Mouse (Mus musculus) small intestine, adult 2 months (tissue): ENCODE measurements at regions not wholly inside any gene's neighbourhood (a gene's known extent, or its start where the extent isn't known, plus 50 kb on each side); places are given as distances from the start of the nearest gene placed in this dataset.

ENCODE experiments used
- H3K27ac ChIP-seq: fragments of 200-500 bp; 2 replicates; pipeline ENCODE4 v1.5.1; 2012; ENCODE audit warnings: low read depth, low read length, control low read depth, inconsistent platforms; ENCODE audit not compliant: insufficient read depth
- H3K27me3 ChIP-seq: fragments of 200-500 bp; 2 replicates; pipeline ENCODE4 v1.6.1; 2012; ENCODE audit warnings: mild to moderate bottlenecking, moderate library complexity, low read length, inconsistent platforms; ENCODE audit not compliant: control insufficient read depth, insufficient read depth
- H3K36me3 ChIP-seq: fragments of 200-500 bp; 2 replicates; pipeline ENCODE4 v1.6.1; 2012; ENCODE audit warnings: mild to moderate bottlenecking, low read length, control low read depth, inconsistent platforms; ENCODE audit not compliant: control insufficient read depth, insufficient read depth
- H3K4me1 ChIP-seq: fragments of 200-500 bp; 2 replicates; pipeline ENCODE4 v1.6.1; 2012; ENCODE audit warnings: low read length, inconsistent platforms, mixed read lengths; ENCODE audit not compliant: control insufficient read depth, insufficient read depth, insufficient read length
- H3K4me3 ChIP-seq: fragments of 200-500 bp; 2 replicates; pipeline ENCODE4 v1.5.1; 2012; ENCODE audit warnings: low read depth, mild to moderate bottlenecking, control low read depth, inconsistent platforms, low read length, moderate library complexity
- CTCF ChIP-seq: fragments of 200-500 bp; IDR thresholded peaks from 2 replicates; pipeline ENCODE4 v1.5.1; 2012; ENCODE audit warnings: low read depth, mild to moderate bottlenecking, control low read depth, inconsistent platforms, low read length, moderate library complexity, mixed read lengths; ENCODE audit not compliant: insufficient replicate concordance, insufficient read length; ENCODE audit errors: extremely low read depth
- POLR2A ChIP-seq: fragments of 200-500 bp; IDR thresholded peaks from 2 replicates; pipeline ENCODE4 v1.6.1; 2012; ENCODE audit warnings: low read depth, mild to moderate bottlenecking, control low read depth, inconsistent platforms, low read length, moderate library complexity
- WGBS: fragments of 180-500 bp; shearing (Covaris S2); methylation state at CpG from one replicate; pipeline ENCODE4 v1.1.7; 2018; 5-methylcytosine and 5-hydroxymethylcytosine counted together

DNA sequence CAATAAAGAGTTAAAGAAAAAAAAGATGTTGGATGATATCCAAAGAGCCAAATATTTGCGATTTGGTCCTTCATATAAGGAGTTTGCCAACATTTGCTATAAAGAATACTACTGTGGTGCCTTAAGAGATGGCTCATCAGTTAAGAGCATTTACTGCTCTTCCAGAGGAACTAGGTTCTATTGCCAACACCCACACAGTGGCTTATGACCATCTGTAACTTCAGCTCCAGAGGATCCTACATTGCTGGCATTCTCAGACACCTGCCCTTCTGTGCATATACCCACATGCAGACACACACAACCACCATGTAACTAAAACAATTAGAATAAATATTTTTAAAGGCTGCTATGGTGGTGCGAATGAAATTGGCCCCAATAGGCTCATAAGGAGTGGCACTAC lies 131.7 kb downstream of the Mex3b start:
- H3K36me3 ChIP-seq: no peaks in the 10 kb centered on the region
- H3K27ac ChIP-seq: no peak overlapping the region
- H3K4me1 ChIP-seq: no peaks in the 10 kb centered on the region
- H3K27me3 ChIP-seq: no peaks in the 10 kb centered on the region
- TF ChIP-seq CTCF (no peak), POLR2A (no peak)
- 72% methylated on average over 2 of the region's 2 CpGs for WGBS
- no peak overlapping the region for H3K4me3 ChIP-seq

- no peaks in the 10 kb centered on the region for H3K36me3 ChIP-seq
- no peaks in the 10 kb centered on the region for H3K4me1 ChIP-seq
- no peaks in the 10 kb centered on the region for H3K27me3 ChIP-seq
- TF ChIP-seq POLR2A (no peak), CTCF (no peak)
- H3K4me3 ChIP-seq: no peak overlapping the region
- no peak overlapping the region for H3K27ac ChIP-seq
- 77% methylated on average over 4 of the region's 4 CpGs for WGBS
Observed at GRCm38 (mm10) chr7:83007540-83007939, 140.4 kb downstream of the Mex3b start.

DNA sequence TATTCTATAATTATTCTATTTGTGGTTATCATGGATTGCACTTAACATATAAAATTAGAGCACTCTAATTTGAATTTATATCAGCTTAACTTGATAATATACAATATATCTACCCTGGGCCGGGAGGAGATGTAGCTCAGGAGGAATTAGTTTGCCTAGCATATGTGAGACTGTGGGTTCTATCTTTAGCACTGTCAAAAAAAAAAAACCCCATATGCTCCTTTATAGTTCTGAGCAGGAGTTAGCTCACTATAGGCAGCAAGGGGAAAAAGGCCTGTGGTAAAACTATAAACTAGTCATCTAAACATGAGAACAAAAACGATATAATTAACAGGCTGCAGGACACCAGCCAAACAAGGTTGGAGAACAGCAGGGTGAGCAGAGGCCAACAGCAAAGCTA lies 145.0 kb downstream of the Mex3b start:
- Histone ChIP-seq H3K27ac (no peak overlapping the region), H3K4me3 (no peak overlapping the region), H3K36me3 (no peaks in the 10 kb centered on the region), H3K27me3 (no peaks in the 10 kb centered on the region), H3K4me1 (no peaks in the 10 kb centered on the region)
- no peak for TF ChIP-seq CTCF
- no peak for TF ChIP-seq POLR2A
- WGBS: 78% methylated on average over 2 of the region's 2 CpGs

DNA sequence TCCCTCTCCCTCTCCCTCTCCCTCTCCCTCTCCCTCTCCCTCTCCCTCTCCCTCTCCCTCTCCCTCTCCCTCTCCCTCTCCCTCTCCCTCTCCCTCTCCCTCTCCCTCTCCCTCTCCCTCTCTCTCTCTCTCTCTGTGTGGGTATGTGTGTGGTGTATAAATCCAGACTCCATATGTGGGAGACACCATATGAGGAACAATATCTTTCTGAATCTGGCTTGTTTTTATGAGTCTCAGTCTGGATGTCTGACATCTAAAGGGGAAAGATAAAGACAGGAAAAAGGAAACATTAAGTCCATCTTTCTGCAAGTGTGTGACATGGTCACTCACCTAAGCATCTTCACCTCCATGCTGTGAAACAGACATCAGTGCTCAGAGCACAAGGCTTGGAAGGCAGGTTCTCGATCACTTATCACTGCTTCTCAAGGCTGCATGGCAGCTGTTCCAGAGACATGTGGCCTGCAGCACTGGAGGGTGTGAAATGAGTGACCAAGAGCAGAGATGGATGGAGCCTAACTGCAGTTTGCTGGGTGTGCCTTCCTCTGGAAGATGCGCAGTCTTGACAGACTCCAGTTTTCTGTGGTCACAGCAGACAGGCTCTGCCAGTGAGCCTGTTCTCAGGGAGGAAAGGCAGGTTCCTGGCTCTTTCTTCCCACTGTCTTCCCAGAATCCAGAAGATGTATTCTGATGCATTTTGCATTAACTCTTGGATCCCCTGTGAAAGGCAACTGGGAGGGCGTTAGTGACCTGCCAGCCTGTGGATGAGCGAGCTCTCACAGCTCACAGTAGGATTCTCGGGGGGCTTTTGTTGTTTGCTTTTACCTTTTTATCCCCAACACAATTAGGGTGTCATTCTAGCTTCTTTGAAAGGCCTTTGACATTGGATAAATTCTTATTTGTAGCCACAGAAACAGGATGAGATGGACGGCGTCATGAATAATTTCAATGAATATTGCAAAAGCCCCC lies 147.9 kb downstream of the Mex3b start:
- no peaks in the 10 kb centered on the region for H3K4me1 ChIP-seq
- 71% methylated on average over 7 of the region's 7 CpGs for WGBS
- H3K4me3 ChIP-seq: no peak overlapping the region
- TF ChIP-seq POLR2A (no peak), CTCF (no peak)
- H3K27me3 ChIP-seq: no peaks in the 10 kb centered on the region
- H3K36me3 ChIP-seq: no peaks in the 10 kb centered on the region
- no peak overlapping the region for H3K27ac ChIP-seq

GRCm38 (mm10) chr7:83015756-83016155 lies 148.6 kb downstream of the Mex3b start:
- 59% methylated on average over 4 of the region's 4 CpGs for WGBS
- Histone ChIP-seq H3K4me3 (no peak overlapping the region), H3K4me1 (no peaks in the 10 kb centered on the region), H3K36me3 (no peaks in the 10 kb centered on the region), H3K27ac (no peak overlapping the region), H3K27me3 (no peaks in the 10 kb centered on the region)
- TF ChIP-seq CTCF: no peak
- no peak for TF ChIP-seq POLR2A

- Histone ChIP-seq H3K36me3 (no peaks in the 10 kb centered on the region), H3K4me3 (no peak overlapping the region), H3K27ac (no peak overlapping the region), H3K4me1 (no peaks in the 10 kb centered on the region), H3K27me3 (no peaks in the 10 kb centered on the region)
- TF ChIP-seq CTCF: no peak
- 71% methylated on average over 4 of the region's 4 CpGs for WGBS
Observed at GRCm38 (mm10) chr7:83016566-83016965, 149.4 kb downstream of the Mex3b start.

DNA sequence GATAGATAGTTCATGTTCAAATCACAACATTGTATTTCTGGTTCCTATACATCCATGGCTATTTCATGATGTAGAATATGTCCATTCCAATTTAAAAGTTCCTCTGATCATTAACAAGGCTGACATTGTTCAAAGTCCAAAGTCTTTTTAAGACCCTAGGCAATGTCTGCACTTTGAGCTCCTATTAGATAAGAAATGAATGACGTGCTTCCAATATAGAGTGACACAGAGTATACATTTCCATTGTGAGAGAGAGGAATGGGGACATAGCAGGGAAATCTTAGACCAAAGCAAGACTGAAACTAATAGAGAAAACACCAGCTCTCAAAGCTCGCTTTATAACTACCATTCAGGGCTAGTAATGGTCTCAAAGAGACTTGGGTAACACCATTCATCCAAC lies 153.5 kb downstream of the Mex3b start:
- Histone ChIP-seq H3K27ac (no peak overlapping the region), H3K27me3 (no peaks in the 10 kb centered on the region), H3K36me3 (no peaks in the 10 kb centered on the region), H3K4me1 (no peaks in the 10 kb centered on the region), H3K4me3 (no peak overlapping the region)
- TF ChIP-seq CTCF (no peak), POLR2A (no peak)
- 37% methylated on average over 2 of the region's 2 CpGs for WGBS
